Mouse (Mus musculus) neural tube, embryonic 10.5 days (tissue): ENCODE measurements at regions not wholly inside any gene's neighbourhood (a gene's known extent, or its start where the extent isn't known, plus 50 kb on each side); places are given as distances from the start of the nearest gene placed in this dataset.
A peak's percentile ranks its signal among the peaks of the same experiment; 100 is the strongest.

ENCODE experiments used
- DNase-seq: peaks from one replicate; pipeline ENCODE4 v3.0.0-alpha.2; 2017; ENCODE audit warnings: low spot score; ENCODE audit errors: extremely low spot score

DNA sequence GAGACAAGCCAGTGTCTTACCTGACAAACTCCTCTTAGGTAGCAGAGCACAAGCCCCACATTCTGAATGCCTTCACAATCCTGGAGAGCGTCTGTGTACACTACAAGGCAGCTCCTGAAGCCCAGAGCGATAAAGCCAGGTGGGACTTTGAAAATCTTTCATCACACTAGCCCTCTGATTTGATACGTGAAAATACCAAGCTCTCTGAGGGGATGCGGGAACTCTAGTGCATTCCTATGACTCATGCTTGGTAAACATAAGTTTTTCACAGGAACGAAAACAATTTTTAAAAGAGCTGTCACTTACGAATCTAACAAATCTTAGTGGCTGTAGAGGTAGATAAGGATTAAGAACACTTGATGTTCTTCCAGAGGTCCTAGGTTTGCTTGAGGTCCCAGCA is 108.6 kb upstream of the Peli1 start:
- DNase-seq = no peak

DNA sequence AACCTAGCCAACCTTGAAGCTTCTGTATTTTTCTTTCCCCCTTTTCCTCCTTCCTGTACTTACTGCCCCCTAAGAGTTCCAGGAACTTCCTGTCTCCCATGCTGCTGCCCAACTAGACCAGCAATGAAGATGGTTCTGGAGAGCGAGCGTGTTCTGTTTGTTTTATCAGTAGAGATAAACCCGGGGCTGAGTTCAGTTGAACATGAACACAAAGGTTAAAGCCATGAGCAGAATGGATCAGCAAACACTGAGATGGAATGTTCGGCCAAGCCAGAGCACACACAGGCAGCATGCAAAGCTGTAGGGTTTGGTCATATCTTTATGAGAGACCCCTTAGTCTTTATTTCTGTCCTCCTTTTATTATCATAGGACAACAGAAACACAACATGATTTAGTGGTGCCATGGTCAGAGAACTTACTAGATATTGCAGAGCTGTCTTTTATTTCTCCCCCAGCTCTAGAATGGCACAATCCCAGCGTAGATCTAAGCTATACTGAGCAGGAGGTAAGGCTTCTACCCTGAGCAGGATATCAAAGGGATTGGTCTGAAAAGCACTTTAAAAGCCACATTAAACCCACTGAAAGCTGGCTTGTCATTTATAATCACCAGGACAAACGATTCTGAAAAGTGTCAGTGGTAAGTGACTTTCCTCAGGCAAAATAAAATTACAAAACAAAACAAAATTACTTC is 105.9 kb upstream of the Peli1 start:
- DNase-seq = no peak

DNA sequence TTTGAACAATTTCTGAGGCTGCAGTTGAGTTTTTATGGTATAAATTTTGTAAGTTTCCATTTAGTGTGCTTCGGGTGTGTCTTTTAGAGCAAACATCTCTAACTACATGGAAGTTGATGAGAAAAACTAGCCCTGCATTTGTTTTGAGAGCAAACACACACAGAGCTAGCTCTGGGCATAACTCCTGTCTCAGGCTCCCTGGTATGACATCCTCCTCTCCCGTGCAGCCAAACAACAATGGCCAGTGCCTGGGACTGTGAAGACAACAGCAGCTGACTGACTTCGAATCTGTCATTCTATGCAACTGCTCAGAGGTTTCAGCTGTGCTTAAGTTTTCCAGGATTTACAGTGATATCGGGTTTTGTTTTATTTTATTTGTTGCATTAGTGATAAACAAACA is 105.3 kb upstream of the Peli1 start:
- DNase-seq = no peak

DNA sequence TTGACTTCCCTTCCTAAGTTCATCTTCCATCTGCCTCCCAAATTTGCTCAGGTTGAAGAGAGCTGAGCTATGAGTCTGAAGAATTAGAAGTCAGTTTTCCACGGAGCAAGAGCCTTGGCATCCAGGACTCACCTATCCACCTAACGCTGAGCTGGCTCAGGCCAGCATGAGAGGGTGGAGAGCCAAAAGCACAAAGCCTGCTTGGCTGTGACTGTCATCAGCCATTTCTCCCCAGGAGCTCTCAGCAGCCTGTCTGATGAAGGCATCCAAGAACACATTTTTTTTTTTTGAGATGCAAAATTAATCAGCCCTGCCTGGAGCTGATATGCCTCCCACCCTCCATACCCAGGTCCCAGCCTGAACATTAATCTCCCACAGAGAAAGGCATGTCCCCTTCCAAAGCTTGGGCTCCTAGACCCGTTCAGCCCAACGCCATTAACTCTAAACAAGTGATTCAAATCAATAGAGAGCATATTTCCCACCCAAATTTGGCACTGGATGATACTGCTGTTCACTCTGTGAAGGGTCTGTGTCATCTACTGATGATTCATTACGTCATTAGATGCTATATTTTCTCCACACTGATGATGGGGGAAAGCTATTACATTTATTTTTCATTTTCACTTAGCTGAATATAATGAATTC is 103.8 kb upstream of the Peli1 start:
- DNase-seq = no peak

DNA sequence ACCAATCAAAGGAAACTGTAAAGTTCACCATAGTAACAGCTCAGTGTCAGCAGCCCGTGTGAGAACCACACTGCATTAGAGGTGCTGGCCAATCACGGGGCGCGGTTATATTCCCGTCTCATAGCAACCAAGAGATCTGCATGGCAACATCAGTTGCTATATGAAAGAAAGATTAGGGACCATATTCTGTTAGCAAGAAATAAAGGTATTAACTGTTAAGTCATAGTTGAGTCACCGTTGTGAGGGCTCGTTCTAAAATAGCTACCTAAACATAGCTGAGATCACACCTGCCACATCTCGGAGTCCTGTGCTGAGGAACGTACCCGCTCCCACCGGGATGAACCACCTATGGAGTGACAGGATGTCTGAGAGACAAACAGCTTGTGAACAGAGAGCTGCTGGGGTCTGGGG is 103.2 kb upstream of the Peli1 start:
- DNase-seq = no peak

DNA sequence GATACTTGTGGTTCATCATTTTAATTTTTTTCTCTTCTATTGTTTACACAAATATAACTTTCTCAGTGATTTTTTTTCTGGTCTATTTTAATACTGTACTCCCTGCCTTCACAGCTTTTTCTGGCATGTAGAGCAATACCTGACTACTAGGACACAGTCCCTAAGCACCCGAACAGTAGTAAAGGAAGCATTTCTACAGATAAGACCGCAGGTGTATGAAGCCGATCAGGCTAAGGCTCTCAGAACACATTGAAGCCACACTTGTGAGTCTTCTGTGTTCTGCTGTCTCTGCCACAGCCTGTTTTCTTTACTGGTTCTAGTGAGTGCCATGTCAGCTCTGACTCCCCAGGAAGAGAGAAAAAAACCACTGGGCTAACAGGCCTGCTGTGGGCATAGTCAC is 102.2 kb upstream of the Peli1 start:
- no peak for DNase-seq

DNA sequence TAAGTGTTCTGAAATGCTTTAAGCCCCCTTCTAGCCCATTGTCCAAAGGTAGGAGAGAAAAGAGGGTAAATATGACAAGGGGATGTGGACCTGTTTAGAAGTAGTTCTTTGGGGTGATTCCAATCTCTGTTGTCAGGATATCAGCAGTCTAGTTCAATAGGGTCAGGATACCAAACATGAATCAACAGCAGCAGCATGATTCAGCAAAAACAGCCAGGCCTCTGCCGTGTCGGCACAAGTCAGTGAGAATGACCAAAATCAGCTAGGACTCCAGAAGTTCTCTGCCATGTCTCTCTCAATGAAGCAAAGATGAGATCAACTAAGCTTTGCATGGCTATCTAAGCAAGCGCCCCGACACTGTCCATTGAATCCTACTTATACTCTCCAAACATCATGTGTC is 97.5 kb upstream of the Peli1 start:
- DNase-seq = no peak

DNA sequence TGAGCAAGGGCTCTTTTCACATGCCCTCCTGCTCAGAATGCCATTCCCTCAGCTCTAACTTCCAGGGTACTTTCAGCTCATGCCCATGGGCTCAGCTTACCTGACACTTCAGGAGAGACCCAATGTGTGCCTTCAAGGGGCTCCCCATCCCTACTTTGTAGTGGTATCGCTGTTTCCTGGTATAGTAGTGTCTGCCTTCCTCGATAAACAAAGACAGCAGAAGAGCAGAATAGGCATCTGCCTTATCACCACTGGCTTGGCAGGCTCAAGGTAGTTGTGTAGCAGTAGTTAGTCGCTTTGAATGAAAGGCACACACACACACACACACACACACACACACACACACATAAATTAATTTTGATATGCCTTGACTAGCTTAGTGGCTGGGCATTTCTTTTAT is 89.7 kb upstream of the Peli1 start:
- DNase-seq = no peak

DNA sequence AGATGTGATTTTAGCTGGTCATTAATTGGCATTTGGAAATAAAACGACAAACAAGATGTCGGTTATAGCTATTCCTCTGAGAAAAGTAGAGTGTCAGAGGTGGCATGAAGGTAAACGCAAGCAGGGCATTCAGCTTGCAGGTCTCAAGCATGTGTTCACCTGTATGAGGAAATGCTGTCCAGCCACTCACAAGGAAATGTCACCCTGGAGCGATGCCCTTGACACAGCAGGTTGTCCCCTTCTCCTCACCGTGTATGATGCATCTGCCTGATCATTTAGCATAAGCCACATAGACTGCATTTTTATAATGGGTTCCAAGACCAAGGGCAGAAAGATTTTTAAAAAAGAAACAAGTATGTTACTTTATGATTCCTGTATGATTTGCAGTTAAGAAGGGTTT is 83.9 kb upstream of the Peli1 start:
- DNase-seq = no peak

DNA sequence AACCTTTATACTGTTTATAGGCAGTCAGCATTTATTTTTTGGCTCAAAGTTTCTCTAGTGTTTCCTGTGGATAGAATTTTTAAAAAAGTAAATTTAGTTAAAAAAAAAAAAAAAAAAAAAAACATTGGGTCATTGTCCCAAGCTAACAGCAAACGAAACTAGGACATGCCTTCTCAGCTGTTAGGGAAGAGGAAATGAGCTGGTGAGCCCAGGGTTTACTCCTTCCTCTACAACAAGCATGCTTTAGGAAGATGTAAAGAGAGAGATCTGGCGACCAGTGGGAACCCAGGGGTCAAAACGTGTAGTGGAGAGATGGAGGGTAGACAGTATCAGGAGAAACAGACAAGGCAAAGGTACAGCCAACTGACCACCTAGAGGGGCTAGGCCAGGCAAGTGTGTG is 81.6 kb upstream of the Peli1 start:
- DNase-seq = no peak

DNA sequence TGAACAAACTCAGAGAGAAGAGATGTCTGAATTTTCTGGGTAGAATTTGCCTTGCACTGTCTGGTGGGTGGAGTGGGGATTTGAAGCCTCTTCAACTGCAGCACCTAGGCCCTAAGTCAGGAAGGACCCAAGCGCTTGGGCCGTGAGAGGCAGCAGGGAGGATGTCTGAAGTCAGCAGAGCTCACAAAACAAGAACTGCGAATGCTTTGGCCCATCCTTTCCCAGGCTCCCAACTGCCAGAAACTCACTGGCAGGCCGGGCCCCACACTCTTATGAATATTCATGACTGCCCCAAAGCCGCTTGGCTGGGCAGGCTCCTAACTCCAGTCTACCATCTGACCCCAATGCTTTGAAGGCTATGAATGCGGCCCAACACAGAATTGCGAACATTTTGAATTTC is 80.2 kb upstream of the Peli1 start:
- peak; percentile 33 for DNase-seq

DNA sequence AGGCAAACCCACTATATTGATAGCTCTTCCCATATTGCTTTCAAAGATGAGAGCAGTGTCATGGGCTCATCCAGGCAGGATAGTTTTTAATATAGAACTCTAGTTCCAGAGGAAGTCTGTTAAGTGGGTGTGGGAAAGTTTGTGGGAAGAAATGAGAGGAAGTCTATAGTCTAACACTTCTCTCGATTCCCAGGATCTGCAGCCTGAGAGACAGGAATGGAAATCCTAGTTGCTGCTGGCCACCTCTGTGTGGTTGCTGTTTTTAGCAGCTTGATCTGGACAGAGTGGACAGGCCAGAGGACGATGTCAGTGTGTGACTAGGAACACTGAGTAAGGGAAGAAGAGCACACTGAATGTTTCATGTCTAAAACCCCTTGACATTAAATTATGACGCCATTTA is 76.8 kb upstream of the Peli1 start:
- no peak for DNase-seq

DNA sequence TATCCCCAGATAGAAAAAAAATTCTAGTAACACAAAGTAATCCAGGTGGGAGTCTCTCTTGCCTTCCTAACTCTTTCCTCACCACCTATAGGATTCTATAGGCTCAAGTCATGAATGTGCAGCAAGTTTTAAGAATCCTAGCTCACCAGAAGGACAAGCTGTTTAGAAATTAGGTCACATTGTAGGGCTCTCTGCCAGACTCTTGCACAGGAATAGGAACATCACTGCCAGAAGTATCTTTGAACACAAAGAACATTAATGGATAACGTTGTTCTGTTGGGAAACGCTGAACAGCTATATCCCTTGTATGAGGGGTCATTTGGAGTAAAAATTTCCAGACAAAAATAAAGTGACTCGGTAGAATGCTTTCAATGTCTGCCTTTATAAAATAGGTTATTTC is 75.6 kb upstream of the Peli1 start:
- no peak for DNase-seq

DNA sequence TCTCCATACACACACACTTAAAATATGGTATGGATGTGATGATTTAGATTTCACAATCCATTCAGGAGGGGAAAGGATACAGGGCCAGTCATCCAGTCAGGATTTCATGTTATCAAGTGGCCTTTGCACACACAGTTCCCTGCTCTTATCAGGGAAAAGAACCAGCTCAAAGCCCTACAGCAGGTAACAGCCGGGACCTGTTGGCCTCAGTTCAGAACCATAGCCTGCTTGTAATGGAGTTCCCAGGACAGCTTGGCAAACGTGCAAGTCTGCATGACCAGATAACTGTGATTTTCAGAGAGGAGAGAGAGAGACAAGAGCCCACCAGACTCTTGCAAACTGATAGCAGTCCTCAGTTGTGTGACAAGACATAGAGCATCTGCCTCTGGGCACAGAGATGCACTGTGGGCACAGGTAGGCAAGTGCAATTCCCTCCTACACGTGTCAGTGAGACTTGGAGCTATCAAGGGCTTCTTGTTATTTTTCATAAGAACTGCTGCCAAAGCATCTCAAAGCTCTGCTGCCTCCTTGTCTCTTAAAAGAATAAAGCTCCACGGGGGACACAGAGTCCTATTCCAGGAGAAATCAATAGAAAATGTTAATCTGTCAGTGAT is 74.9 kb upstream of the Peli1 start:
- no peak for DNase-seq

DNA sequence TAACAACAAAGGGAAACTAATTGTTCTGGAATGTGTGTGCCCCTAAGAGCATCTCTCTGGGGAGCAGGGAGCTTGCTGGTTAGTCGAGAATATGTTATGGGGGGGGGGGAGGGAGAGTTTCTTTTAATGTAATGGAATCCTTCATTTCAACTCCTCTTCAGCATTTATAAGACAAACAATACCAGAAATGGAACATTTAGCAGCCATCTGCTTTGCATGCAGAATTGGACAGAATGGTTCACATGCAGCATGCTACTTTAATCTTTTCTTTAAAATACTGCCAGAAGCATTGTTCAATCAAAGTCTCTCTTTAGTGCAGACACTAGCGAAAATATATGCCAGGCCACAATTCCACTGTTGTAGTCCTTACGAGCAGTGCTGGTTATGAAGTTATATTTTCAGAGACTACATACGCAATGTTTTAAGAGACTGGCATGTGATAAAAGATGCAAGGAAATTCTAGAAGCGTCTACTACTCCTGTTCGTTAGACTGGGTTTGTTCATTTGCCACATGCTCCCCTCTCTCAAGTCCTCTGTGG is 74.2 kb upstream of the Peli1 start:
- DNase-seq = no peak

DNA sequence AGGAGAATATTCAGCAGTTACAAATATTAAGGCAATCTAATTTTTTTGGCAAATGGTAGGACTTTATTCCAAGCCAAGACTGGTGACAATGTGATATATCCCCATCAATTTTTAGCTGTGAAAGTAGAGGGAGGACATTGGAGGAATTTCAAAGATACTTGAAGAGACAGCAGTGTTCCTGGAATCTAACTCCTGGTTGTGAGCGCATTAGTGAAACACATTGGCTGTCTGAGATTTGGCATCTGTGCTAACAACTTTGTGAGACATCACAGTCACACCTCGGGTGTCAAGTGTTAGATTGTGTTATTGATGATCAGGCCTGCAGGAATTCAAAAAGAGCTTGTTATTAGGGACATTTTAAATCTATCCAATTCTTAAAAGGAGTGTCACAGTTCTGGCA is 71.3 kb upstream of the Peli1 start:
- no peak for DNase-seq

DNA sequence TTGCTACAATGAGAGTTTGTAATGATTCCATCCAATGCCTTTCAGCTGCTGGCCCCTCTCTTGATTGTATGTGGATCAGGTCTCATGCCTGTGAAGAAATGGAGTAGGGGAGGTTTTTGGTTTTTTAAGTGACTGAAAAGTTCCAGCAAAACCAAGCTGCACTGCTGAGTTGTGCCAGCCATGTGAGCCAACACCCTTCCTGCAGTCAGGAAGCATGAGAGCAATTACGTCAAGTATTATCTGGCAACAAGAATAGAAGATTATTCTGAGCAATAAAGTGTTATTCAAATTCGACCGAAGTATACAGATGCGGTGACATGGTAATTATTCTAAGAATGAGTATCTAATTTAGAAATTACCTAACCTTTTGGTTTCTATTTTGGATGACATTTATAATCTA is 67.0 kb upstream of the Peli1 start:
- DNase-seq = no peak

DNA sequence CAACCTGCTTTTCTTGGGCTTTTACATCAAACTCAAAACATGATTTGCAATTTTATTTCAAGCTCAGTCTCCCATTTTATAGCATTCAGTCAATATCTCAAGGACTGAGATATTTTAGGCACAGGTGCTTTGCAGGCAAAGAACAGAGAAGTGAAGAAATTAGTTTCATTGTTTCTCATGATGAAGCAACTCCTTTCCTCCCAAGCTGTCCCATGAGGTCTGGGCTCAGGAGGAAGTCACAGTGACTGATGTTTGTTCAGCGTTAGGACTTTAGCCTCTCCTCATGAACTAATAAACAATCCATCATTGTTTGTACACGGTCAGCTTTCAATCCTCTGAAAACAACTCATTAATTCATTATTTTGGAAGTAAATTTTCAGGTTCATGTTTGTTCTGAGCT is 66.6 kb upstream of the Peli1 start:
- no peak for DNase-seq

DNA sequence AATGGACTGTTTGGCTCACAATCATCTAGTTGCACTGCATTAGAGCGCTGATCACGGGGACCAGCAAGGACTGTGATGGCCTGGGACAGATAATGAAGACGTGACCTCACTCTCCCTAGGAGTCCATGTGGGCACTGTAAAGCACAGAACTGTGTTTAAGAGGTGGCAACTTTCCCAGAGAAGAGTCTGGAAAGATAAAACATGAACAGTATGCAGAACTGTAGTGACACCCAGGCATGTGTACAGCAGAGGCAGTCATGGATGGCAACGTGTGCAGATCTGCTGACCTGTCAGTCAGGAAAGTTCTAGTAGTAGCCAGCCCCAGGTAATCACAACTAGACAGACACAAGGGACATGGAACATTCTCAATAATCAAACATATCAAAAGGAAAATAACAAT is 63.8 kb upstream of the Peli1 start:
- no peak for DNase-seq

DNA sequence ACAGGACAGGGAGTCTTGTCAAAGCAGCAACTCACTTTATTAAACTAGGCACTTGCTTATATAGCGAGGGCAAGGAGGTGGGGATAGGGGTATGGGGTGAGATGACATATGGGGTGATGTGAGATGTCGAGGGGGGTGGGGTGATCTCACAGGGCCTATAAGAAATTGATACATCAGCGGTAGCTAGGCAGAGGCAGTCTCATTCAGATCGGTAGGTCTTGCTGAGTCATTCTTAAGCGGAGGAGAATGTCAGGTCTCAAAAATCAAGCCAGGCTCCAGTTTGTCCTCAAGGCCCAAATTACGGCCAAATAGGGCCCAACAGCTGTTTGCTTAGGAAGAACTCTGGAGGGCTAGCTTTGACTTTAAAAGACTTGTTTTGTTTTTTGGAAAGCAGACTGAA is 60.7 kb upstream of the Peli1 start:
- no peak for DNase-seq

DNA sequence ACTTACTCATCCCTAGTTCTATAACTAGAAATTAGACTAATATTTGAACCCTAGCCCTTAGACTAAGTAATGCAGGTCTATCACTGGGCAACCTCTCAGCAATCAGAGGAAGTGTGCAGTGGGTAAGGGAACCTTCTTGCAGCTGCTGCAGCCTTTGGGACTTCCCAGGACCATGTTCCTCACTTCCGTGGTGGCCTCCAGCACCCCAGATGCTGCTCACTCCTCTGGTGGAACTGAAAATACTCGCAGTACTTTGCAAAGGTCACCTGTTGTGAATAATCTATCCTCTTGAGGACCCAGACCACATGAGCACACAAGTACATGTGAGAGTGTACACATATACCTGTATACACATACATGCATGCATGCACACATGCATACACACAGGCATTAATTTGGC is 59.3 kb upstream of the Peli1 start:
- DNase-seq = no peak

DNA sequence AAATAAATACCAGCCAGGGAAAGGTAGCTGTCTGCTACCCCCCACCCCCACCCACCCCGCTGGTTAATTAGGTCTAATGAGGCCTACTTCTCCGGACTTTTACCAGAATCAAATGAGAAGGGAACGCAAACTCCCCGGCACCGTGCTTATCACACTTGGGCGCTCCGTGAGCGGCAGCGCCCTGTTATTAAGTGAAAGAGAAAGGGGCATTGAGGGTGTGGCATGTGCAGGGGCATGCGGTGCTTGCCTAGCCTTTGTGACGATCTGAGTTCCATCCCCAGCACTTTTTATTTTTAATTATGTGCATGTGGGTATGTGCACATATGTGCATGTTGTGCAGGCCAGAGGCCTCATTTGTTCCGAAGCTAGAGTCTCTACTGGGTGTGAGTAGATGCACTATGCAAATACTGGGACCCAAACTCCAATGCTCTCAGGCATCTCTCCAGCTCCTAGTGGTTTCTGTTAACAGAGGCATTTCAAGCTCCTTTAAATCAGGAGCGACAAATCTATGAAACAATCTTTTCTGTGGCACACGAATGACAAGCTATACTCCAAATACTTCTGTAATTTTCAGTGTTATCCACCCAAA is 57.8 kb upstream of the Peli1 start:
- no peak for DNase-seq
